ENCODE assay signal across 10 mouse cellular contexts in the genomic region with DNA sequence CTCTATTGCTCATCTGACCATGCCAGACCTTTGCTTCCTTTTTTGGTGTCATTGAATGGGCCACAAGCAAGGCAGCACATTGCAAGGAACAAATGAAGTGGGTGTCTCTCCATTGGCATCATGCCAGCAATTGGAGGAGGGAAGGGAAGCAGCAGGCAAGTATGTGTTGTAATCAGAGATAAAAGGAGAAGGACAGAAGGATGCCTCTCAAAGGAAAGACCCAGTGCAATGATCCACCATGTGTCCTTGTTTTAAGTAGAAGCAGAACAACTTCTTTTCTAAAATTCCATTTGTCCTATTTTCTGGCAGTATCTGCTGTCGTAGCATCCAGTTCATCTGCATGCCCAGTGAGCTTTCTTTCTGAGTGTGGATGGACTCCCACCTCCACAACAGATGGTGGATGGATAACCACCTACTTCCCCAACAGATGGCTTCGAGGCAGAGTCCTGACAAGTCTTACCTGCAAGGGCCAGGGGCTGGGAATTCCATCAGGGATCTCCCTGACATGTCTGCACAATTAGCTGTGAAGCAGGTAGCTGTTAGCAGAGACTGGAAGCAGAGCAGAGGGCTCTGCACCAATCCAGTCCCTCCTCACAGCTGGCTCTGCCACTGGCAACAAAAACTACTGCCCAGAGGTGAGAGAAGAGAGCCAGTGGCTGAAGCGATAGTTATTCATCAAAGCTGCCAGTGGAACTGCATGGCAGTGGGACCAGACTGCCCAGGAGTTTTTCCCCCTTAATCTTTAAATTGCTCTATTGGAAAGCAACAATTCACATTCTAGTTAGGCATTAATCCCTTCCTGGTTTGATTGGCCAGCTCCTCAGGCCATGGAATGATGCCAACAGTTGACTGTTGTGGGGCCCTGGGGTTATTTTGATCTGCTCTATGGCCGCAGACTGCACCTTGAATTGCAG.
DNase-seq lines count a peak whose midpoint lies in the region; ATAC-seq lines count a peak whose summit lies in the region.
"Had no signal": no experiment of that assay in that cellular context is flagged by ENCODE, and none has a peak within 500 bp of the region (broad histone marks: within the 10 kb centered on the region; RNA-seq: fewer than 3 reads in every experiment).

No protein-coding gene starts in this region.

- peak; percentile 31 to 61 for DNase-seq in frontal cortex, adult 2 months (ENCODE audit: extremely low spot score in 1 of 2, low spot score in 1 of 2)
- DNase-seq in frontal cortex, postnatal 25 days (ENCODE audit: low spot score in 2 of 2): no peak
- peak; percentile 18 for DNase-seq in Muller cell, postnatal 12 days (ENCODE audit: inconsistent ontology term)
- DNase-seq in kidney, postnatal 4 days: peak; percentile 28 to 59
- peak; percentile 29 for DNase-seq in lung, postnatal 36 days
- DNase-seq in gastrocnemius, postnatal 10 days: no peak
- DNase-seq in thymus, postnatal 10 days (ENCODE audit: low spot score in 2 of 2): no peak

- H3K4me1 ChIP-seq in forebrain, embryonic 12.5 days: peaks cover 11% of the 10 kb centered on the region

- peak; percentile 51; the same call in 1 of the 2 replicates for ATAC-seq in forebrain, embryonic 12.5 days (ENCODE audit: low FRiP score)

- H3K36me3 ChIP-seq in forebrain, embryonic 12.5 days (replicated peaks): no peaks in the 10 kb centered on the region
- H3K36me3 ChIP-seq: embryonic facial prominence, embryonic 15.5 days had no signal

- peak overlapping the region; percentile 65; the same call in 1 of the 2 replicates for H3K27ac ChIP-seq in forebrain, embryonic 12.5 days
- H3K27ac ChIP-seq: embryonic facial prominence, embryonic 15.5 days had no signal

- H3K9ac ChIP-seq in forebrain, embryonic 12.5 days: no peak overlapping the region
- H3K9ac ChIP-seq: embryonic facial prominence, embryonic 15.5 days had no signal

- H3K4me2 ChIP-seq in forebrain, embryonic 12.5 days: peak overlapping the region; percentile 9; the same call in 1 of the 2 replicates
- H3K4me2 ChIP-seq: embryonic facial prominence, embryonic 15.5 days had no signal

- WGBS in forebrain, embryonic 12.5 days: 55% methylated on average over 4 of the region's 4 CpGs

- H3K9me3 ChIP-seq in forebrain, embryonic 12.5 days: no peaks in the 10 kb centered on the region
- H3K9me3 ChIP-seq: embryonic facial prominence, embryonic 15.5 days had no signal

- H3K4me3 ChIP-seq in forebrain, embryonic 12.5 days (replicated peaks): no peak overlapping the region
- H3K4me3 ChIP-seq: embryonic facial prominence, embryonic 15.5 days had no signal

- H3K27me3 ChIP-seq in forebrain, embryonic 12.5 days: no peaks in the 10 kb centered on the region
- H3K27me3 ChIP-seq: CH12.LX; embryonic facial prominence, embryonic 15.5 days had no signal

Comparison
In these comparisons a context has a peak if more than half of its experiments do, and no peak if none do; other contexts are left out.
1. DNase-seq: peak in frontal cortex, adult 2 months (2 of 2), Muller cell, postnatal 12 days (single experiment), kidney, postnatal 4 days (2 of 2) and lung, postnatal 36 days (single experiment); none in frontal cortex, postnatal 25 days (0 of 2), gastrocnemius, postnatal 10 days (single experiment) and thymus, postnatal 10 days (0 of 2).